Mouse (Mus musculus) MN1 (cell line): Measurements from ENCODE around the gene Eed.
A peak's percentile ranks its signal among the peaks of the same experiment; 100 is the strongest.
"Not testable (repeated sequence)": the region's sequence is repeated elsewhere in the genome, so short reads cannot be mapped to it uniquely, and the experiment has no call there.

Experiments used
- DNase-seq: peaks from one replicate; pipeline ENCODE4 v3.0.0-alpha.2; 2016; ENCODE audit warnings: low spot score

Eed gene

GRCm38 (mm10) chr7:89980485-89981422, at the start of gene Eed:
Gene Eed (minus strand): TSS chr7:89980983.
- peak; percentile 96 for DNase-seq

DNA sequence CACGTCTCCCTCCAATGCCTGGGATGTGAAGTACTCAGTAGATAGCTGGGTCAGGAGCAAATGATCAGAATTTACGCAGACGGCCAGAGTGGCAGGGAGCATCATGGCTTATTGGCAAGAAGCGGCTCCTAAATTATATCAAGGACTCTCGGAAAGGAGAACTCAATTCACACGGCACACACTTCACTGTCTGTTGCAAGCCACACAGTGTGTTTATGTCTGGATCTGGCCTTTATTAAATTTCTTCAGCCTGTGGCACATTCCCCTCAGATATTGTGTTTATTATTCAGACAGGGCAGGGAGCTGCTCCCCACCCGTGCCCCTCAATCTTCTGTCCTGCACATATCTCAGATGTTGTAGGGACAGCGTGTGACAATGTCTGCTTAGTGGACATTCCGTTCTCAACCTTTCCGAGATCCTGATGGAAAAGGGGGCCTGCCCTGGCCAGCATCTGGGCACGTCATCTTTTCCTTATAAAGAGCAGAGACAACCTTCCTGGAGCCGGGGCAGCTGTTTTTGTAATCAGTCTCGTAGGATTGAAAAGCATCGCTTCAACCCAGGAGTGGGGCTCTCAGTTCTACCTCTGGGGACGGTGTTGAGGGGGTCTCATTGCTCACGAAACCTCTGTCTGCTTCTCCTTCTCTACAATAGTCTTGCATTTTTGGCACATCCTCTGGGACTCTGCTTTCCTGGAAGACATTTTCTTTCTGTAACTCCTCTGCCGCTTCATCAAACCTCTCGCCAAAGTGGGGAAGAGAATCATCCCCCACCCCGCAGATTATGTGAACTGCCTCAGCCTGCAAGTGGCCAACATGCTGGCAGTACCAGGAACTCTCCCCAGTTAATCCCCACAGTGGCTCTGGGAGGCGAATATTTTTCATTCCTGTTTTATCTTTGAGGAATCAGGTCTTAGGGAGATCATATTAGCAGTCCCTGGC, 49.0 kb upstream of the Eed start:
- DNase-seq, result peak; percentile 55

- DNase-seq, result peak; percentile 70
These were observed 48.2 kb upstream of the Eed start for GRCm38 (mm10) chr7:90028888-90029547.

GRCm38 (mm10) chr7:90024975-90025374, 44.2 kb upstream of the Eed start:
- no peak for DNase-seq

DNA sequence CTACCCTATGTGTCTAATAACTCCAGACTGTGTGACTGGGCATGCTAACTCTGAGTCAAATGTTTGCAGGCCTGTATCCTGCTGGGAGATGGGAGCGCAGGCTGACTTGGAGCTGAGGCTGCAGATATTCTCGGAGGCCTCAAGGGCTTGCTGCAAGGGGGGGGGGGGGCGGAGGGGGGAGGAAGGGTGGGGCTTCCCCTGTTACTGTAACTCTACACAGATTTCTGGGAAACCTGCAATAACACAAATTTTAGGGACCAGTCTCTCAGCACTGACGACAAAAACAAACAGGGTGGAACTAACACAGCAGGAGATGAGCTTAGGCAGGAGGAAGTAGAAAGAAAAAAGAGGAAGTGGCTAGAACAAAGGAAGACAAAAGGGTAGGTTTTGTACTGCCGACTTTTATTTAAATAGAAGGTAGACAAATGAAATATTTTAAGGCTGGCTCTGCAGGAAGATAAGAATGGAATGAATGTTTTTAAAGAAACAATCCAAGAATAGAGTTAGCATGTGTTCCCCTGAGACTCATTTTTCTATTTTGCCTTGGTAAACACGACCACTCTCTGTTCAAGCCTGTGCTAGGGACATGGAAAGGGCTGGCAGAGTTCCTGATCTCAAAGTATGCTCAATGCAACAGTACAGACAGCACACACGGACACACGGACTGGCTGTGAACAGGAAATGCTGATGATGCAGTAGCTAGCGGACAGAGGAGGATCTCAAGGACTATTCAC, 42.4 kb upstream of the Eed start:
- DNase-seq, result no peak

DNA sequence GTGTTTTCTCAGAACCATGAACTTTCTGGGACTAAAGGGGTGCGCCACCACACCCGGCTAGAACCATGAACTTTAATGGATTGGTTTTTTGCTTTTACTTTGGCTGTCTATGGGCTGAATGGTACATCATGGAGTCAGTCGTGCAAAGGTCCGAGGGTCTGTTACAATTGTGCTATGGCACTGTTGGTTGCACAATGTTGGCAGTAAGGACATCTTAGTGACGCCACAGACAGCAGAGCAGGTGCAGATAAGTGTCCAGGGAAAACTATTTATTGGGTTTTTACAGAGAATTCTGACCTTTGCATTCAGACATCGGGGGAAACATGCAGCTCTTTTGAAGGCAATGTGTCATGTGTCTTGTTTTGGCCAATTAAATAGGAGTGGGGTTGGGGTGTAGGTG, 39.5 kb upstream of the Eed start:
- DNase-seq, result no peak

DNA sequence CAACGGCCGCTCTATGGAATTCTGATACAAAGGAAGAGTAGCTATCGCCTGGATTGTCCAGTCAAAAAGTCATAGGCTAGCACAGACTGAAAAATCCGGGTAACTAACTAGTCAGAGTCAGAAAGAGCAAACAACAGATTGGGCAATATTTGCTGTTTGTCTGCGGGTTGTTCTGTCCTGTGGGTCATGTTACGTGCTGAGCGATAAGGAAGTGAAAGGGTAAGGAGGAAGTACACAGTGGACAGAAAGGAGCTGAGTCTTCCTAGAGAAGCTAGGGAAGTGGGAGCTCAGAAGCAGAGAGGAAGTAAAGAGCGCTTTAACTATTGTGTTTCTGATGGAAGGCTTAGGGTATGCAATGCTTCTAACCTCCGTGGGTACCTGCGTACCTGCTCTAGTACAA, 38.8 kb upstream of the Eed start:
- no peak for DNase-seq

DNA sequence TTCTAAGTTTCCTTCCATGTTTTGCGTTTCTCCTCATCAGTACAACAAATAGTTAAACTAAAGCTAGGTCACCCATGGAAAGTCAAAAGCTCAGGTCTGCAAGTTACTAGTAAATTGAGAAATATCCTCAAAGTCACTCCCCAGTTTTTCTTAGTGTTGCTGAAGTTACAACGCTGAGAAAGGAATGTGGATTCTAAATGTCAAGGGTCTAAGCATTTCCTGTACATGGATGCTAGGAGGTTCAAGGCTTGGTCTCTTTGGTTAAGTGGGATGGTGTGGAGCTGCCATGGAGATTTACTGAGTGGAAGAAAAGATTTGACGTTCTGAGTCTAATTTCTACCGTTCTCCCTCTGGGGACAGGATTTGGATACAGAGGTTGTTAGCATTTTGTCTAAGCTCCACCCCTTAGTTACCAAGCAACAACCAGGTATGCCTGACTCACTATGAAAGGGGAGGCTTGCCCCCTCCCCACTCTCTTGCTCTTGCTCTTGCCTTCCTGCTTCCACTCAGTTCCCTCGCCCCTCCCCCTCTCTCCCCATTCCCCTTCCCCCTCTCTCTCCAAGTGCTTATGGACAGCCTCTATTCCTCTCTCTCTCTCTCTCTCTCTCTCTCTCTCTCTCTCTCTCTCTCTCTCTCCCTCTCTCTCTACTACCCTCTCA, 36.3 kb upstream of the Eed start:
- no peak for DNase-seq

- DNase-seq, result peak; percentile 25
These were observed 35.7 kb upstream of the Eed start for GRCm38 (mm10) chr7:90016459-90016858.

DNA sequence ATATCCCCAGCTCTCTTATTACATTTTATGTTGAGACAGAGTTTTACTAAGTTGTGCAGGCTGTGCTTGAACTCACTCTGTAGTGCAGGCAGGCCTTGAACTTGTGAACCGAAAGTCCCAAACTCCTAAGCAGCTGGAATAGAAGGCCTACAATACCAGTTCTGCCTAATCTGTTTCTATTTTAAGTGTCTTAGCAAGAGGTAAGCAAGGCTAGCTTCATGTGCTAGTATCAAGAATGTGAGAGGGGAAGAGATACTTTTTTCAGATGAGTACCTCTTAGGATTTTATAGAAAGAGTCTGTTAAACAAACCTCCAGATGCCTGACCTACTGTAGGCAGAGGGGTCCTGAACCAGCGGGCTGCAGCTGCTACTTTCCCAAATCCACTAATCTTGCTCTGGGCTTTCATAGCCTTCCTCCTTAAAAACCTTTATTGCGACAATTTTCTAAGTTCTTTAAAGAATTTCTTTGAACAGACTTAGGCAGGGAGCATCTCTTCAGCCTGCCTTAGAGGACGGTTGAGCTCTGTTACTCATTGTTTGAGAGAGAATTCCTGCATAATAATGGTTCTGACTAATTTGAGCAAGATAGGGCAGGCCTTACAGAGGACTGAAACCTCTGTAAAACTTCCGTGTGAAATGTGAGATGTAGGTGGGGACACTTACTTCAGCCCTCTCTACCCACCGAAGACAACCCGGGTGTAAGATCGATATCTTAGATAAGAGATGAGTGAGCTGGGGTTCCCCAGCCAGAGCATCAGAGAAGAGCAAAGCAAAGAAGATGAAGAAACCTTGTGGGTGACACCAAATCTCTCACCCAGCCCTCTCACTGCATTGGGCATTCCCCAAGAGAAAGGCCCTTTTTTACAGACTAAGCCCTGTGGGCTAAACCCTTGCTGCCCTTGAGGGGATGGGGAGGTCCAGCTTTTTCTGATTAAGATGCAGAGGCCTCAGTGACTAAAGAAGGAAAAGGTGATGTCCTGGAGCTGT, 26.2 kb upstream of the Eed start:
- no peak for DNase-seq

- no peak for DNase-seq
These were observed 24.0 kb upstream of the Eed start for GRCm38 (mm10) chr7:90004781-90005180.

DNA sequence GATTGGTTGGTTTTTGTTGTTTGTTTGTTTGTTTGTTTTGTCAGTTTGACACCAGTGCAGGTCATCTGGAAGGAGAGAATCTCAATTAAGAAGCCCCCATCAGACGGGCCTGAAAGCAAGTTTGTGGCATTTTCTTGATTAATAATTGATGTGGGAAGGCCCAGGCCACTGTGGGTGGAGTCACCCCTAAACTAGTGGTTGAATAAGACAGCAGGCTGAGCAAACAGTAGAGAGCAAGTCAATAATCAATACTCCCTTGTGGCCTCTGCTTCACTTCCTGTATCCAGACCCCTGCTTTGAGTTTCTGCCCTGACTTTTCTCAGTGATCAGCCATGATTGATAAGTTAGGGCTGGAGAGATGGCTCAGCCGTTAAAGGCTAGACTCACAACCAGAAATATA, 21.6 kb upstream of the Eed start:
- no peak for DNase-seq

GRCm38 (mm10) chr7:89999491-89999890, 18.7 kb upstream of the Eed start:
- DNase-seq, result no peak

GRCm38 (mm10) chr7:89998624-89999006, 17.8 kb upstream of the Eed start:
- DNase-seq, result peak; percentile 33

DNA sequence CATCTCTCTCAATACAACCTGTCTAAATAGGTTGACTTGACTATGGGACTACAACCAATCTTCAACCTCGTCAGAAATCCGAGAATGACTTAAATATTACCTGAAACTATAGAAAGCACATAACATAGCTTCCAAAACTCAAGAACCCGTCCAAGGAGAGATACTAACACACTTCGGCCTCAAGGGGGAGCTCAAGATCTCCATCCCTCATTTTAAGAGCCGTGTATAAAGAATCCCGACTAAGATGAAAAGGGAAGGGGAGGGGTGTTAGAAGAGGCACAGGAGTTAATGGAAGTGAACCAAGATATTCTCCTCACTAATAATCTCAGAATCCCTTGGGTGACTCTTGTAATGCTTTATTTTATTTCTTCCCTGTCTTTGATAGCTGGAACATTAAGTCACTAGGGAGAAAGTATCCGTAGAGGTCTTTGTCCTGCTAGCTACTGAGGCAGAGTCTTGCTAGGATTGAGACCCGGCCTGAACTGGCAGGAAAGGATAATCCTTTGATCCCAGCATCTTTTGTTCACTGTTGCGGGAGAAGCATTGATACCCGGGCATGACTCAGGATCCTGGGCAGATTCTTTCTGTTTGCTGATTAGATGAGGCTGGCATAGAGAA, 17.3 kb upstream of the Eed start:
- peak; percentile 80 for DNase-seq

DNA sequence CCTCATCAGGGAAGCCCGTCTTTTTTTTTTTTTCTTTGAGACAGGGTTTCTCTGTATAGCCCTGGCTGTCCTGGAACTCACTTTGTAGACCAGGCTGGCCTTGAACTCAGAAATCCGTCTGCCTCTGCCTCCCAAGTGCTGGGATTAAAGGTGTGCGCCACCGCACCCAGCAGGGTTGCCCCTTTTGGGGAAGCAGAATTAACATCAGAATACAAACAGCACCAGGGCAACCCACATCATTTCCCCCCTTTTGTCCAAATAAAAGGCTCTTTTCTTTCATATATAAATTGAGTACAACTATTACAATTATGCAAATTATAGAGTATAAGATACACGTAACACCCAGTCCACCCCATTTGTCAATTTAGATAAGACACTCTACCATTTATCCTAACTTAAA, 16.7 kb upstream of the Eed start:
- DNase-seq, result not testable (repeated sequence)

- no peak for DNase-seq
These were observed 12.3 kb upstream of the Eed start for GRCm38 (mm10) chr7:89993091-89993490.

GRCm38 (mm10) chr7:89984421-89984820, 3.6 kb upstream of the Eed start:
- no peak for DNase-seq

DNA sequence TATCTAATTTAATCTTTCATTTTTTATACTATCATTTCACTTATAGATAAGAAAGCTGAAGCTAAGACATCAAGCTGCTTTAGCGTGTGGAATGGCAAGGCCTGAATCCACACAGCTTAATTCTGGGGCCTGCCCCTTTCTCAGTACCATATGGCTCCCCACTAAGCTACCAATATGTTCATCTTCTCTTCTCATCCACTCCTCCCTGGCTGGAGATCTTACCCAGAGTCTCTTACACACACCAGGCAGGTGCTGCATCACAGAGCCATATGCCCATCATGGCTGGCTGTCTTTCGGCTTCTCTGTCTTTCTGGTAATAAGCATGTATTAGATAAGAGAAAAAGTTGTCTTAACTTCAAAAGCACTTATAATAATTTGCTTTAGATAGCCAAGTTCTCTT, 2.7 kb upstream of the Eed start:
- no peak for DNase-seq
